19 mouse cellular contexts compared by ENCODE assay signal in genomic region chr5:92721610-92722009, GRCm38 (mm10). TPM values are rescaled to one million over a fixed set of nuclear protein-coding genes. Genes with fewer than 3 reads are reported as not detected.
"Had no signal": no experiment of that assay in that cellular context is flagged by ENCODE, and none has a peak within 500 bp of the region (broad histone marks: within the 10 kb centered on the region; RNA-seq: fewer than 3 reads in every experiment).

No protein-coding gene starts in this region.

- H3K4me3 ChIP-seq: lung, embryonic 15.5 days; megakaryocyte, embryonic 14.5 days; midbrain, embryonic 13.5 days; midbrain, embryonic 15.5 days; neural tube, embryonic 12.5 days; stomach, embryonic 15.5 days had no signal

- ATAC-seq: lung, postnatal 0 days; midbrain, embryonic 13.5 days; midbrain, embryonic 15.5 days had no signal

- DNase-seq: lung, adult 2 months; lung, postnatal 14 days; lung, postnatal 36 days; right cerebral cortex, postnatal 14 days; thymus, adult 2 months; thymus, postnatal 25 days; thymus, postnatal 4 days had no signal

- H3K4me1 ChIP-seq: lung, embryonic 15.5 days; megakaryocyte, embryonic 14.5 days; midbrain, embryonic 13.5 days; midbrain, embryonic 15.5 days; neural tube, embryonic 12.5 days; stomach, embryonic 15.5 days had no signal

- H3K27ac ChIP-seq: lung, embryonic 15.5 days; macrophage; midbrain, embryonic 13.5 days; midbrain, embryonic 15.5 days; neural tube, embryonic 12.5 days; stomach, embryonic 15.5 days; stomach, postnatal 0 days had no signal

- H3K4me2 ChIP-seq: lung, embryonic 15.5 days; midbrain, embryonic 11.5 days; midbrain, embryonic 13.5 days; midbrain, embryonic 15.5 days; neural tube, embryonic 12.5 days; stomach, embryonic 15.5 days had no signal

- H3K9me3 ChIP-seq: lung, embryonic 15.5 days; megakaryocyte, embryonic 14.5 days; midbrain, embryonic 13.5 days; midbrain, embryonic 15.5 days; neural tube, embryonic 12.5 days; stomach, embryonic 15.5 days had no signal

- H3K9ac ChIP-seq: lung, embryonic 15.5 days; midbrain, embryonic 13.5 days; midbrain, embryonic 15.5 days; neural tube, embryonic 12.5 days; stomach, embryonic 15.5 days had no signal

- H3K36me3 ChIP-seq: lung, embryonic 15.5 days; midbrain, embryonic 13.5 days; midbrain, embryonic 15.5 days; neural tube, embryonic 12.5 days; stomach, embryonic 15.5 days had no signal

- H3K27me3 ChIP-seq: lung, embryonic 15.5 days; megakaryocyte, embryonic 14.5 days; midbrain, embryonic 13.5 days; midbrain, embryonic 15.5 days; neural tube, embryonic 12.5 days; stomach, embryonic 15.5 days had no signal

RNA-seq across cellular contexts. Expression of gene Shroom3, which starts 38.4 kb away (rescaled TPM):
- total RNA-seq: monocyte, adult 5-6 weeks; neutrophil, adult 5-6 weeks had no signal
- polyA plus RNA-seq: macrophage had no signal

RNA-seq across cellular contexts. Expression of gene Ccdc158, which starts 46.5 kb away (rescaled TPM):
- polyA plus RNA-seq: macrophage had no signal
